Mouse (Mus musculus) CH12.LX (cell line): ENCODE results near the gene Kndc1.

Source experiments
- BHLHE40 ChIP-seq: IDR thresholded peaks from 2 replicates; pipeline ENCODE4 v1.6.1; 2011; ENCODE audit warnings: mild to moderate bottlenecking, low read depth, low read length, improper control_type of control experiment
- CHD1 ChIP-seq: IDR thresholded peaks from 2 replicates; pipeline ENCODE4 v1.6.1; 2012; ENCODE audit warnings: low read depth, low read length, improper control_type of control experiment, inconsistent platforms
- CTCF ChIP-seq, 2 experiments: IDR thresholded peaks in 1 of 2; conservative IDR thresholded peaks in 1 of 2; 2 replicates each; pipeline ENCODE4 v1.5.1; 2011 to 2012; ENCODE audit warnings: low read depth in 2 of 2, low read length in 2 of 2, improper control_type of control experiment in 1 of 2, inconsistent platforms in 1 of 2, mild to moderate bottlenecking in 1 of 2, moderate library complexity in 1 of 2
- EP300 ChIP-seq: IDR thresholded peaks from 2 replicates; pipeline ENCODE4 v1.6.1; 2011; ENCODE audit warnings: low read length, improper control_type of control experiment
- JUND ChIP-seq: conservative IDR thresholded peaks from 2 replicates; pipeline ENCODE4 v1.6.1; 2011; ENCODE audit warnings: low read depth, low read length, improper control_type of control experiment
- KAT2A ChIP-seq: IDR thresholded peaks from 2 replicates; pipeline ENCODE4 v1.6.1; 2012; ENCODE audit warnings: low read length, improper control_type of control experiment, inconsistent platforms; ENCODE audit not compliant: insufficient replicate concordance
- MAFK ChIP-seq: IDR thresholded peaks from 2 replicates; pipeline ENCODE4 v1.6.1; 2011; ENCODE audit warnings: low read length, improper control_type of control experiment; ENCODE audit not compliant: insufficient replicate concordance
- MAZ ChIP-seq: IDR thresholded peaks from 2 replicates; pipeline ENCODE4 v1.6.1; 2012; ENCODE audit warnings: low read depth, mild to moderate bottlenecking, inconsistent platforms, low read length, improper control_type of control experiment, moderate library complexity
- NRF1 ChIP-seq: IDR thresholded peaks from 2 replicates; pipeline ENCODE4 v1.6.1; 2014; ENCODE audit warnings: low read depth, mild to moderate bottlenecking, inconsistent platforms, low read length, improper control_type of control experiment, moderate library complexity
- POLR2A ChIP-seq: IDR thresholded peaks from 2 replicates; pipeline ENCODE4 v1.6.1; 2011; ENCODE audit warnings: low read depth, mild to moderate bottlenecking, improper control_type of control experiment, low read length
- TBP ChIP-seq: conservative IDR thresholded peaks from 2 replicates; pipeline ENCODE4 v1.6.1; 2011; ENCODE audit warnings: low read depth, low read length, improper control_type of control experiment
- ZMIZ1 ChIP-seq: IDR thresholded peaks from 2 replicates; pipeline ENCODE4 v1.6.1; 2012; ENCODE audit warnings: low read depth, mild to moderate bottlenecking, inconsistent platforms, low read length, improper control_type of control experiment
- ZNF384 ChIP-seq: IDR thresholded peaks from 2 replicates; pipeline ENCODE4 v1.6.1; 2012; ENCODE audit warnings: low read depth, low read length, improper control_type of control experiment, inconsistent platforms

GRCm38 (mm10) chr7:139963814-139964213 lies 69.3 kb downstream of the Kndc1 start:
- no peak for TF ChIP-seq EP300
- no peak for TF ChIP-seq POLR2A
- TF ChIP-seq CTCF (conservative IDR thresholded peaks at IDR 0.05 in 1 of 2, IDR thresholded peaks at IDR 0.05 in 1 of 2; ENCODE audit: low read depth in 2 of 2, low read length in 2 of 2) = no peak
- no peak for TF ChIP-seq MAZ
- no peak for TF ChIP-seq MAFK
- TF ChIP-seq KAT2A = no peak
- no peak for TF ChIP-seq BHLHE40
- no peak for TF ChIP-seq CHD1
- no peak for TF ChIP-seq ZNF384
- TF ChIP-seq TBP = no peak
- no peak for TF ChIP-seq NRF1
- no peak for TF ChIP-seq JUND
- TF ChIP-seq ZMIZ1 = no peak
